Mouse (Mus musculus) brain, embryonic 14.5 days (tissue): ENCODE data around the gene Sorcs3.

Source experiments
- CTCF ChIP-seq: fragments of 200-500 bp; IDR thresholded peaks from 2 replicates; pipeline ENCODE4 v1.5.1; 2012; ENCODE audit warnings: inconsistent platforms, mild to moderate bottlenecking, moderate library complexity, borderline replicate concordance; ENCODE audit not compliant: insufficient read depth, insufficient read length; ENCODE audit errors: extremely low read depth
- POLR2A ChIP-seq: fragments of 200-500 bp; IDR thresholded peaks from 2 replicates; pipeline ENCODE4 v1.6.1; 2012; ENCODE audit warnings: mild to moderate bottlenecking, inconsistent platforms, borderline replicate concordance; ENCODE audit not compliant: poor library complexity, insufficient read depth, insufficient read length, severe bottlenecking; ENCODE audit errors: extremely low read depth

DNA sequence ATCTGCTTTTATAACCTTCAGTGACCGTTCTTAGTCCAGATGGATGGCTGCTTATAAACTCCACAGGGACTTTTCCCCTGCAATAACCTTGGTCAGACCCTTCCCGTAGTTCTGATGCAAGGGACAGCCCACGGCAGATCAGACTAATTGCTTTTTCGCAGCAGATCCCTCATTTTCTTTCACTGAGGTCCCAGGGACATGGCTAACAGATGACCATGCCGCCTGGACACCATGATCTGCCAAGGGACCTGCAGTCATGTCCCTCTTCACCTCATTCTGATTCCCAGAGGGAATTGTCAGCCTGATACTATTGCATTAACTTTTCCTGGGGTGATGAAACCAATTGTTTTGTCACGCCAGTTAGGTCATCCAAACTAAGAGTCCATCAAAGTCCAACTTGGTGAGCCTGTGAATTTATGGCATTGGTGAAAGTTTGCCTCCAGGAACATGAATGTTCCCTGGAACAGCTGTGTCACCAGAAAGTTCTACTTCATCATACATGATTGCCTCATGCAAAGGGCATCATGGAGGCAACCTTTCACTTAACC lies 494.4 kb downstream of the Sorcs3 start:
- TF ChIP-seq CTCF (no peak), POLR2A (no peak)
